Mouse (Mus musculus) liver (tissue): ENCODE measurements around the gene Ms4a3.
A peak's percentile ranks its signal among the peaks of the same experiment; 100 is the strongest.

Source experiments
- DNase-seq: peaks from one replicate; pipeline ENCODE4 v3.0.0-alpha.2; 2020; ENCODE audit warnings: mixed read lengths

The Ms4a3 gene

GRCm38 (mm10) chr19:11640732-11641131 is at the start of gene Ms4a3:
TSS of gene Ms4a3 (minus strand) at chr19:11640851.
- DNase-seq = no peak

GRCm38 (mm10) chr19:11661562-11661961 is 20.9 kb upstream of the Ms4a3 start:
- no peak for DNase-seq

GRCm38 (mm10) chr19:11660459-11660858 is 19.8 kb upstream of the Ms4a3 start, which contains the start of gene Oosp2:
TSS of gene Oosp2 (minus strand) at chr19:11660559.
- no peak for DNase-seq

- no peak for DNase-seq
Observed at GRCm38 (mm10) chr19:11659142-11659541, 18.5 kb upstream of the Ms4a3 start.

- DNase-seq = no peak
Observed at GRCm38 (mm10) chr19:11649564-11649963, 8.9 kb upstream of the Ms4a3 start.

GRCm38 (mm10) chr19:11646166-11646565 is 5.5 kb upstream of the Ms4a3 start:
- no peak for DNase-seq

GRCm38 (mm10) chr19:11639038-11639437 is 1.6 kb downstream of the Ms4a3 start:
- no peak for DNase-seq

GRCm38 (mm10) chr19:11635572-11635971 is 5.1 kb downstream of the Ms4a3 start:
- DNase-seq = no peak

GRCm38 (mm10) chr19:11634330-11634729 is 6.3 kb downstream of the Ms4a3 start:
- no peak for DNase-seq

GRCm38 (mm10) chr19:11633732-11634131 is 6.9 kb downstream of the Ms4a3 start:
- DNase-seq = no peak

- DNase-seq = peak; percentile 47
Observed at GRCm38 (mm10) chr19:11625231-11625630, 15.4 kb downstream of the Ms4a3 start.

GRCm38 (mm10) chr19:11624800-11625199 is 15.9 kb downstream of the Ms4a3 start:
- DNase-seq = no peak

- DNase-seq = no peak
Observed at GRCm38 (mm10) chr19:11623551-11623950, 17.1 kb downstream of the Ms4a3 start, which contains the start of gene Ms4a2. TSS of gene Ms4a2 (minus strand) at chr19:11623719.

- DNase-seq = no peak
Observed at GRCm38 (mm10) chr19:11617983-11618382, 22.7 kb downstream of the Ms4a3 start.

- DNase-seq = no peak
Observed at GRCm38 (mm10) chr19:11614805-11615204, 25.8 kb downstream of the Ms4a3 start.

- DNase-seq = no peak
Observed at GRCm38 (mm10) chr19:11613776-11614443, 26.7 kb downstream of the Ms4a3 start.

- DNase-seq = no peak
Observed at GRCm38 (mm10) chr19:11613084-11613483, 27.6 kb downstream of the Ms4a3 start.

GRCm38 (mm10) chr19:11612293-11612692 is 28.4 kb downstream of the Ms4a3 start:
- no peak for DNase-seq

- DNase-seq = peak; percentile 22
Observed at GRCm38 (mm10) chr19:11611541-11611945, 29.1 kb downstream of the Ms4a3 start.

- DNase-seq = peak; percentile 52
Observed at GRCm38 (mm10) chr19:11608172-11608571, 32.5 kb downstream of the Ms4a3 start.

GRCm38 (mm10) chr19:11604603-11605002 is 36.0 kb downstream of the Ms4a3 start, which contains the start of gene Ms4a6d:
TSS of gene Ms4a6d (minus strand) at chr19:11604849.
- no peak for DNase-seq

- no peak for DNase-seq
Observed at GRCm38 (mm10) chr19:11602026-11602425, 38.6 kb downstream of the Ms4a3 start.

GRCm38 (mm10) chr19:11601349-11601748 is 39.3 kb downstream of the Ms4a3 start:
- no peak for DNase-seq

GRCm38 (mm10) chr19:11589891-11590449 is 50.7 kb downstream of the Ms4a3 start:
- no peak for DNase-seq

- DNase-seq = no peak
Observed at GRCm38 (mm10) chr19:11589205-11589604, 51.4 kb downstream of the Ms4a3 start.
